Mouse (Mus musculus): ENCODE results near the gene Set.

The Set gene

GRCm38 (mm10) chr2:30091521-30091920 is 34.3 kb downstream of the Set start:
- DNase-seq (ENCODE audit: low spot score), result no peak

GRCm38 (mm10) chr2:30092280-30092918 is 35.2 kb downstream of the Set start:
- DNase-seq (ENCODE audit: low spot score), result no peak

GRCm38 (mm10) chr2:30093471-30094207 is 36.5 kb downstream of the Set start, which contains the start of gene Zdhhc12:
TSS of gene Zdhhc12 (minus strand) at chr2:30093648.
- peak; percentile 79 for DNase-seq (ENCODE audit: low spot score)

- no peak for DNase-seq (ENCODE audit: low spot score)
Measured at GRCm38 (mm10) chr2:30094208-30094588, 37.0 kb downstream of the Set start.

- DNase-seq (ENCODE audit: low spot score), result no peak
Measured at GRCm38 (mm10) chr2:30095882-30096527, 38.8 kb downstream of the Set start.

- no peak for DNase-seq (ENCODE audit: low spot score)
Measured at GRCm38 (mm10) chr2:30100214-30100613, 43.0 kb downstream of the Set start.

- no peak for DNase-seq (ENCODE audit: low spot score)
Measured at GRCm38 (mm10) chr2:30106364-30106763, 49.2 kb downstream of the Set start.

- no peak for DNase-seq (ENCODE audit: low spot score)
Measured at GRCm38 (mm10) chr2:30107646-30108045, 50.5 kb downstream of the Set start.

- DNase-seq (ENCODE audit: low spot score), result no peak
Measured at GRCm38 (mm10) chr2:30108260-30108659, 51.1 kb downstream of the Set start.

GRCm38 (mm10) chr2:30111500-30111899 is 54.3 kb downstream of the Set start:
- DNase-seq (ENCODE audit: low spot score), result no peak

- DNase-seq (ENCODE audit: low spot score), result no peak
Measured at GRCm38 (mm10) chr2:30112564-30112963, 55.4 kb downstream of the Set start.

GRCm38 (mm10) chr2:30119641-30120051 is 62.5 kb downstream of the Set start:
- DNase-seq (ENCODE audit: low spot score), result no peak

- no peak for DNase-seq (ENCODE audit: low spot score)
Measured at GRCm38 (mm10) chr2:30120269-30120668, 63.1 kb downstream of the Set start.

Measured in urinary bladder, postnatal 10 days (tissue).